Mouse (Mus musculus) ovary, adult 10 weeks (tissue): ENCODE results near the gene Mpz. TPM values are rescaled to one million over a fixed set of nuclear protein-coding genes. Genes with fewer than 3 reads are reported as not detected.

Experiments used
- polyA plus RNA-seq: library from polyadenylated mRNA; stranded (reverse); fragments of 350-450 nt; fragmentation: Illumina TruSeq; extraction: RNeasy Lipid Tissue Mini Kit (QIAGEN cat#74804); gene quantifications from one replicate; pipeline ENCODE4 v1.2.3, GENCODE M21; 2014

Gene Mpz
- not detected for polyA plus RNA-seq

DNA sequence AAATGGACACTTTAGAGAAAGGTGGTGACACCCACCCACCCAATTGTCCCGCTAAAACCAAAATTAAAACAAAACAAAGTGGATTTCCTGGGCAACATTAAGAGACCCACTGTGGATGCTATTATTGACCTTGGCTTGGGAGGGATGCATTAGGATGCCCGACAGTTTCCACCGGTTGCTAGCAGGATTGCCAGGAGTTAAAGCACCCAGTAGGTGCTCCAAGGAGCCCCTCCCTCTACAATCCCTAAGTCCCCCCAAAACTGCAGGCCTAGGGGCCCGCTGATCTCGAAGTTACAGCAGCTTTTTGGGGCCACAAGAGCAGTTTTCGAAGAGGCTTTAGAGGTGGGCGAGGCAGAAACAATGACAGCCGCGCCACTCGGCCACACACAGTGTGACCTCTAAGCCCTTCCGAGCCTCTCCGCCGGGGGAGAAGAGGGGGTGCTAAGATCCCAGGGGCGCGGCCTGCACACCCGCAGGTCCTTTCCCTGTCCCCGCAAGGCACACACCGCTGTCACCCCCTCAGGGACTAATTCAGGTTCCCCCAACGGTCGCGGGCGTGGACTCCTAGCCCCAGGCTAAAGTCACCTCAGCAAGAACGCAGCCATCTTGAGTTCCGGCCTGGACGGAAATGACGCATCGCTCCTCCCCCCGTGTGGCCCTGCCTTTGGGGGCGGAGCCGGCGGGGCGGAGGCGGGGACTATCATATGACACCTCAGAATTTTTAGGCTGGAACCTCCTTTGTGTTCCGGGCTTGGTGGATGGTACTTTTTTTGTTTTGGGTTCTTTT lies at the start of gene Mpz, which contains the start of gene Sdhc:
Gene Mpz (plus strand): TSS at position 738 of the 787 bp plus-strand sequence.
Gene Sdhc (minus strand): TSS at position 630 of the 787 bp plus-strand sequence.

DNA sequence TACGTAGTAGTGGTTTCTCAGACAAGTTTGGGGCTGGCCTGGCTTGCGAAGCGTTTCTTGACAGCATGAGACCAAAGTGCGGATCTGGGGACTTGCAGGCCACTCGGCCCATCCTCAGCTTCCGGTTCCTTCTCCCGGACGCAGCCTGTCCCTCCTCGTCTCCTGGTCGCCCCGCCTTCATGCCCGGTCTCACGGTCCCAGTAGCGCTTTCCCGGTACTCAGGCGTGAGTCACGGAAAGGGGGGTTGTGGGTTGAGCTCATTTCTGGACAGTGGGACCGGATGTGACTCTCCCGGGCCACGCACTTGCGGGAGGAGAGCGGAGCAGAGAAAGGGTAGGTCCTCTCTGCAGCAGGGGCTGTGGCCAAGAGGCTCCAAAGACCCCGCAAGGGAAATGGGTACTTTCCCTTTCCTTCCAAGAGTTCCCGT lies 36.6 kb upstream of the Mpz start, which contains the start of gene Cfap126:
Gene Cfap126 (plus strand): TSS at position 46 of the 427 bp plus-strand sequence.

DNA sequence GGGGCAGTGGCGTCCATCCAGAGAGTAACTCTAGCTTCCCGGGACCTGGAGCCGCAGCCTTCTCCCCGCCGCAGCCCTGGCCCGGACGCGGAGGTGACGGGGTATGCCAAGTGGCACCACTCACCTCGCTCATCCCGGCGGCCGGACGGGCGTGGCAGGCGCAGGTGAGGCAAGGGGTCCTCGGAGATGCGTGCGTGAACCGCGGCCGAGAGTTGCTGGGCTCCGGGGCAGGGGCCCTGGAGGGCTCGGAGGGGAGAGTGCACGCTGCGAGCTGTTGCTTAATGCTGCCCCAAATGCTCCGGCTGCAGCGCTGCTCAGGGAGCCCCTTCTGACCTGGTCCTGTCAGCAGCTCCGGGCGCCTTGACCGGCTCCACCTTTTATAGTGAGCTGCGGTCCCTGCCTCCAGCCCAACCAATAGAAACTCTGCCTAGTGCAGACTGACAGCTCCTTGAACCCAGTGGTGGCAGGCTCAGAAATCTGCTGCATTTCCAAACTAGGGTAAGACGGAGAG lies 45.4 kb downstream of the Mpz start, which contains the start of gene Pcp4l1:
Gene Pcp4l1 (minus strand): TSS at position 382 of the 511 bp plus-strand sequence.

Other genes starting within 250 kb of the Mpz start
- not detected for gene Fcrlb, start 237.8 kb upstream of the Mpz start, polyA plus RNA-seq
- gene Fcrla, start 223.1 kb upstream of the Mpz start, polyA plus RNA-seq = not detected
- gene Fcgr2b, start 174.2 kb upstream of the Mpz start, polyA plus RNA-seq = 64.5 TPM
- 8.4 TPM for gene Fcgr4, start 131.8 kb upstream of the Mpz start, polyA plus RNA-seq
- 17.0 TPM for gene Fcgr3, start 85.8 kb upstream of the Mpz start, polyA plus RNA-seq
- gene Cfap126, start 36.8 kb upstream of the Mpz start, polyA plus RNA-seq = 5.6 TPM
- gene Sdhc, start 108 bp upstream of the Mpz start, polyA plus RNA-seq = 34.2 TPM
- gene Pcp4l1, start 45.6 kb downstream of the Mpz start, polyA plus RNA-seq = 49.2 TPM
- not detected for gene Nr1i3, start 63.3 kb downstream of the Mpz start, polyA plus RNA-seq
- gene Tomm40l, start 71.8 kb downstream of the Mpz start, polyA plus RNA-seq = 4.0 TPM
- not detected for gene Apoa2, start 74.3 kb downstream of the Mpz start, polyA plus RNA-seq
- 46.0 TPM for gene Fcer1g, start 83.7 kb downstream of the Mpz start, polyA plus RNA-seq
- gene Adamts4, start 99.7 kb downstream of the Mpz start, polyA plus RNA-seq = 5.0 TPM
- 37.5 TPM for gene Ndufs2, start 100.7 kb downstream of the Mpz start, polyA plus RNA-seq
- gene B4galt3, start 119.6 kb downstream of the Mpz start, polyA plus RNA-seq = 6.0 TPM
- gene Ppox, start 130.5 kb downstream of the Mpz start, polyA plus RNA-seq = 4.1 TPM
- gene Usp21, start 137.3 kb downstream of the Mpz start, polyA plus RNA-seq = 24.1 TPM
- gene Ufc1, start 144.3 kb downstream of the Mpz start, polyA plus RNA-seq = 64.0 TPM
- 16.5 TPM for gene Dedd, start 178.4 kb downstream of the Mpz start, polyA plus RNA-seq
- gene Nit1, start 194.9 kb downstream of the Mpz start, polyA plus RNA-seq = 10.9 TPM
- gene Pfdn2, start 195.0 kb downstream of the Mpz start, polyA plus RNA-seq = 27.6 TPM
- 0.40 TPM for gene Klhdc9, start 210.1 kb downstream of the Mpz start, polyA plus RNA-seq
- 0.31 TPM for gene Nectin4, start 219.4 kb downstream of the Mpz start, polyA plus RNA-seq
- 4.2 TPM for gene Arhgap30, start 238.2 kb downstream of the Mpz start, polyA plus RNA-seq